Mouse (Mus musculus): ENCODE measurements around the gene Slitrk4. TPM values are rescaled to one million over a fixed set of nuclear protein-coding genes. Genes with fewer than 3 reads are reported as not detected.

Slitrk4 gene
- polyA plus RNA-seq, 1 experiment from 2014 or later, result 3.9 TPM

Other genes with a start within 250 kb of the Slitrk4 start
- gene Gm6760, start 124.8 kb downstream of the Slitrk4 start, polyA plus RNA-seq (2014; fragmentation: Nextera tagmentation; extraction: Ambion mirVana), result not detected in 2 replicates
- gene 3830417A13Rik, start 103.4 kb downstream of the Slitrk4 start, polyA plus RNA-seq (2014; fragmentation: Nextera tagmentation; extraction: Ambion mirVana), result 0.53 and 1.2 TPM in 2 replicates

Data from embryonic facial prominence, embryonic 11.5 days (tissue).